Comparison of ENCODE assay signal across 15 mouse cellular contexts in genomic region chr4:9057676-9058075, GRCm38 (mm10).
DNase-seq lines count a peak whose midpoint lies in the region; ATAC-seq lines count a peak whose summit lies in the region.
"Had no signal": no experiment of that assay in that cellular context is flagged by ENCODE, and none has a peak within 500 bp of the region (broad histone marks: within the 10 kb centered on the region; RNA-seq: fewer than 3 reads in every experiment).

No protein-coding gene starts in this region.

- H3K27me3 ChIP-seq in heart, embryonic 10.5 days (ENCODE audit: insufficient read depth, poor library complexity, severe bottlenecking), result no peaks in the 10 kb centered on the region
- H3K27me3 ChIP-seq in embryonic facial prominence, embryonic 14.5 days (replicated peaks; ENCODE audit: control insufficient read depth, insufficient read depth, low read length), result no peaks in the 10 kb centered on the region; the same call in 1 of the 2 replicates
- H3K27me3 ChIP-seq in limb, embryonic 10.5 days (ENCODE audit: low read depth, poor library complexity, severe bottlenecking), result no peaks in the 10 kb centered on the region
- H3K27me3 ChIP-seq: intestine, embryonic 15.5 days; neural tube, embryonic 12.5 days had no signal

- no peaks in the 10 kb centered on the region for H3K9me3 ChIP-seq in heart, embryonic 10.5 days
- no peaks in the 10 kb centered on the region for H3K9me3 ChIP-seq in embryonic facial prominence, embryonic 14.5 days (ENCODE audit: control insufficient read depth, low read length)
- no peaks in the 10 kb centered on the region for H3K9me3 ChIP-seq in limb, embryonic 10.5 days (replicated peaks)
- H3K9me3 ChIP-seq: hindbrain, embryonic 10.5 days; intestine, embryonic 15.5 days; neural tube, embryonic 12.5 days had no signal

- no peak overlapping the region for H3K4me3 ChIP-seq in heart, embryonic 10.5 days
- H3K4me3 ChIP-seq in embryonic facial prominence, embryonic 14.5 days (ENCODE audit: low read depth, low read length), result no peak overlapping the region
- H3K4me3 ChIP-seq in limb, embryonic 10.5 days, result no peak overlapping the region
- H3K4me3 ChIP-seq: hindbrain, embryonic 10.5 days; intestine, embryonic 15.5 days; neural tube, embryonic 12.5 days had no signal

- WGBS in heart, embryonic 10.5 days, result 58% methylated on average over 4 of the region's 4 CpGs
- 43% methylated on average over 4 of the region's 4 CpGs for WGBS in embryonic facial prominence, embryonic 14.5 days
- 74% methylated on average over 4 of the region's 4 CpGs for WGBS in limb, embryonic 10.5 days

- peaks cover 18% of the 10 kb centered on the region for H3K4me1 ChIP-seq in heart, embryonic 10.5 days
- no peaks in the 10 kb centered on the region for H3K4me1 ChIP-seq in embryonic facial prominence, embryonic 14.5 days (ENCODE audit: control insufficient read depth, insufficient read depth, low read length)
- peaks cover 3% of the 10 kb centered on the region; the same call in 1 of the 2 replicates for H3K4me1 ChIP-seq in limb, embryonic 10.5 days
- H3K4me1 ChIP-seq: intestine, embryonic 15.5 days had no signal

- no peak overlapping the region for H3K4me2 ChIP-seq in embryonic facial prominence, embryonic 14.5 days (ENCODE audit: low read depth, low read length)
- H3K4me2 ChIP-seq: intestine, embryonic 15.5 days; neural tube, embryonic 12.5 days had no signal

- H3K27ac ChIP-seq in heart, embryonic 10.5 days, result no peak overlapping the region; the same call in 1 of the 2 replicates
- no peak overlapping the region for H3K27ac ChIP-seq in embryonic facial prominence, embryonic 14.5 days (replicated peaks; ENCODE audit: low read depth, low read length)
- 0 out of 2 replicates have a peak overlapping the region, but pooled peaks have one; percentile 34 for H3K27ac ChIP-seq in limb, embryonic 10.5 days
- H3K27ac ChIP-seq: hindbrain, embryonic 10.5 days; intestine, embryonic 15.5 days; neural tube, embryonic 12.5 days had no signal

- DNase-seq in heart, adult 9 months (ENCODE audit: low spot score in 2 of 2), result peak; percentile 34 to 52
- no peak for DNase-seq in heart, embryonic 10.5 days (ENCODE audit: low spot score)
- DNase-seq in embryonic facial prominence, embryonic 14.5 days (ENCODE audit: low spot score), result peak; percentile 23
- DNase-seq in gastrocnemius, postnatal 10 days, result peak; percentile 40
- DNase-seq in limb, embryonic 10.5 days (ENCODE audit: low spot score), result no peak
- DNase-seq in MN1 (ENCODE audit: low spot score), result no peak
- DNase-seq in lung, postnatal 14 days, result no peak
- DNase-seq: kidney, postnatal 36 days; lung, postnatal 36 days; right cerebral cortex, postnatal 25 days; thymus, postnatal 14 days had no signal

- no peaks in the 10 kb centered on the region for H3K36me3 ChIP-seq in heart, embryonic 10.5 days
- no peaks in the 10 kb centered on the region for H3K36me3 ChIP-seq in embryonic facial prominence, embryonic 14.5 days (ENCODE audit: control insufficient read depth, insufficient read depth, low read length)
- H3K36me3 ChIP-seq in limb, embryonic 10.5 days, result no peaks in the 10 kb centered on the region
- H3K36me3 ChIP-seq: hindbrain, embryonic 10.5 days; intestine, embryonic 15.5 days; neural tube, embryonic 12.5 days had no signal

- ATAC-seq in embryonic facial prominence, embryonic 14.5 days (ENCODE audit: low read depth), result peak; percentile 59; the same call in 1 of the 2 replicates
- ATAC-seq: forebrain, embryonic 16.5 days had no signal

- H3K9ac ChIP-seq in embryonic facial prominence, embryonic 14.5 days (ENCODE audit: low read depth, low read length), result no peak overlapping the region
- H3K9ac ChIP-seq: intestine, embryonic 15.5 days; neural tube, embryonic 12.5 days had no signal

Comparison
In these comparisons a context has a peak if more than half of its experiments do, and no peak if none do; other contexts are left out.
1. DNase-seq: peak in heart, adult 9 months (2 of 2), embryonic facial prominence, embryonic 14.5 days (single experiment) and gastrocnemius, postnatal 10 days (single experiment); none in heart, embryonic 10.5 days (single experiment), limb, embryonic 10.5 days (single experiment), MN1 (single experiment) and lung, postnatal 14 days (single experiment).